Mouse (Mus musculus): Measurements from ENCODE around the gene Hectd1. TPM values are rescaled to one million over a fixed set of nuclear protein-coding genes. Genes with fewer than 3 reads are reported as not detected.

Gene Hectd1
- polyA plus RNA-seq, 1 experiment from 2014 or later, result 59.4 TPM

DNA sequence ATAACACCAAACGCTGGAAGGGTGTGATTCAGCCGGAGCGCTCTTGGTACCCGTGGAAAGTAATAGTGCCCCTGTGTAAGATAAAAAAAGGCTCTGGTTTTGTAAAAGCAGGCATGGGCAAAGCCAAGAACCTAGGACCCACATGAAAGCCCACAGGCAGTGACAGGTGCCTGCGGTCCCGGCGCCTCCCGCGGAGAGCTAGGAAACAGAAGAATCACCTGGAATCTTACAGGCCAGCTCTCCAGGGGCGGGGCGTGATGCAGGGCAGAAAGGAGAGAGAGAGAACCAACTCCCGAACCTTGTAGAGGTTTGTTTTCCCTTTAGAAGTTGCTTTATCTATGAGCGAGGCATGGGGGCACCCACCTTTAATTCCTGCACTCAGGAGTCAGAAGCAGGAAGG lies 2.6 kb upstream of the Hectd1 start:
- peak overlapping the region; percentile 77 for H3K4me2 ChIP-seq
- no peak for DNase-seq (ENCODE audit: low spot score)
- no peak for ATAC-seq (replicated peaks; ENCODE audit: low FRiP score)
- H3K27ac ChIP-seq (ENCODE audit: low read depth, low read length), result no peak overlapping the region; the same call in 1 of the 2 replicates
- H3K36me3 ChIP-seq (ENCODE audit: control insufficient read depth, insufficient read depth, low read length), result no peaks in the 10 kb centered on the region
- no peaks in the 10 kb centered on the region for H3K27me3 ChIP-seq (replicated peaks; ENCODE audit: control insufficient read depth, insufficient read depth, low read length)
- peaks cover 20% of the 10 kb centered on the region for H3K4me1 ChIP-seq (replicated peaks; ENCODE audit: control insufficient read depth, insufficient read depth, low read length)
- no peak overlapping the region for H3K4me3 ChIP-seq (ENCODE audit: low read depth, low read length)
- H3K9me3 ChIP-seq (ENCODE audit: control insufficient read depth, low read length), result no peaks in the 10 kb centered on the region
- no peak overlapping the region for H3K9ac ChIP-seq (ENCODE audit: low read depth, low read length)
- 82% methylated on average over 13 of the region's 13 CpGs for WGBS

DNA sequence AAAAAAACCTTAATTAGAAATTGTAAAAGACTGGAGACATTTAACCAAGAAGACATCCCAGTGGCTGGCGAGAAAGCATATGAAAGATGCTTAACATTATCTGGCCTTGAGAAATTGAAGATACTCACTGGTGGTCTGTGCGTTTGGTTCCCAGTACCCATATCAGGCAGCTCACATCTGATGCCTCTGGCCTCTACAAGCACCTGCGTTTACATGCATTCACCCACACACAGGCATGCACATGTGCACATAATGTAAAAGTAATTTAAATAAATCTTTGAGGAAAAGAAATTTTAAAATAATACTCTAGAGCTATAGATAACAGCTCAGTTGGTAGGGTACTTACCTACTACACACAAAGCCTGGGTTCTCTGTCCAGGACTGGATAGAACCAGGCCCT lies 2.0 kb upstream of the Hectd1 start:
- no peak for DNase-seq (ENCODE audit: low spot score)
- WGBS, result 58% methylated on average over 3 of the region's 3 CpGs
- Histone ChIP-seq H3K4me1 (replicated peaks; ENCODE audit: control insufficient read depth, insufficient read depth, low read length) (peaks cover 20% of the 10 kb centered on the region), H3K9ac (ENCODE audit: low read depth, low read length) (peak overlapping the region; percentile 99), H3K36me3 (ENCODE audit: control insufficient read depth, insufficient read depth, low read length) (peaks cover 3% of the 10 kb centered on the region; the same call in 1 of the 2 replicates), H3K4me3 (ENCODE audit: low read depth, low read length) (peak overlapping the region; percentile 89), H3K27me3 (replicated peaks; ENCODE audit: control insufficient read depth, insufficient read depth, low read length) (no peaks in the 10 kb centered on the region), H3K27ac (ENCODE audit: low read depth, low read length) (peak overlapping the region; percentile 100), H3K4me2 (peak overlapping the region; percentile 77), H3K9me3 (ENCODE audit: control insufficient read depth, low read length) (no peaks in the 10 kb centered on the region)
- ATAC-seq (replicated peaks; ENCODE audit: low FRiP score), result no peak

DNA sequence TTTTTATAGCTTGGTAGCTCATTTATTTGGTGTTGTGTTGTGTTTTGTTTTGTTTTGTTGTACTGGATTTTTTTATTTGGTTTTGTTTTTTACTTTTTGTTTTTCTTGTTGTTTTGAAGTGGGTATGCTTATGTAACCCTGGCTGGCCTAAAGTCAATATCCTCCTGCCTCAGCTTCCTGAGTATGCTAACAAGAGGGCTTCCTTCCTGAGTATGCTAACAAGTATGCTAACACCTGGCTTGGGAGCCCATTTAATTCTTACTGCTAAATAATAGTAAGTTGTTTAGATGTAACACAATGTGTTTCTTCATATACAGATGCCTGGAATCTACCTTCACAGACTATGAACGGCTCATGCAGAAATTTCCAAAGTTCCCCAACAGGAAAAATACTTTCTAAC lies 1.3 kb upstream of the Hectd1 start:
- no peaks in the 10 kb centered on the region for H3K27me3 ChIP-seq (replicated peaks; ENCODE audit: control insufficient read depth, insufficient read depth, low read length)
- no peaks in the 10 kb centered on the region for H3K9me3 ChIP-seq (ENCODE audit: control insufficient read depth, low read length)
- ATAC-seq (replicated peaks; ENCODE audit: low FRiP score), result no peak
- H3K9ac ChIP-seq (ENCODE audit: low read depth, low read length), result peak overlapping the region; percentile 99
- H3K4me2 ChIP-seq, result peak overlapping the region; percentile 77
- H3K4me3 ChIP-seq (ENCODE audit: low read depth, low read length), result peak overlapping the region; percentile 89
- no peak for DNase-seq (ENCODE audit: low spot score)
- H3K4me1 ChIP-seq (replicated peaks; ENCODE audit: control insufficient read depth, insufficient read depth, low read length), result peaks cover 20% of the 10 kb centered on the region
- WGBS, result 71% methylated on average over 1 of the region's 1 CpGs
- peaks cover 6% of the 10 kb centered on the region; the same call in 1 of the 2 replicates for H3K36me3 ChIP-seq (ENCODE audit: control insufficient read depth, insufficient read depth, low read length)
- peak overlapping the region; percentile 100 for H3K27ac ChIP-seq (ENCODE audit: low read depth, low read length)

DNA sequence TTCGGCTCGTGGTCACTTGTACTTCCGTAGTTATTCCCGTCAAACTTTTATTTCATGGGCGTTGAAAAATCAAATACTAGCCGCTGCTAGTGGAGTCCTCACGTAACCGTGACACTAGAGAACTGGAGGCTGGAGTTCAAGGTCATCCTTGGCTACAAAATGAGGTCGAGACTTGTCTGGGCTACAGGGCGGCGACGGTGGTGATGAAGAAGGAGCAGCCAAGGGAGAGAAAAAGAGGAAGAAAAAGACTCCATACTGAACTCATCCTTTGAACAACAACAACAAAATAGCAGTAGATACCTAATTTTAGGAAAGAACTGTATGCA lies 704 bp upstream of the Hectd1 start:
- H3K27me3 ChIP-seq (replicated peaks; ENCODE audit: control insufficient read depth, insufficient read depth, low read length), result no peaks in the 10 kb centered on the region
- no peaks in the 10 kb centered on the region for H3K9me3 ChIP-seq (ENCODE audit: control insufficient read depth, low read length)
- H3K27ac ChIP-seq (ENCODE audit: low read depth, low read length), result peak overlapping the region; percentile 100
- H3K4me1 ChIP-seq (replicated peaks; ENCODE audit: control insufficient read depth, insufficient read depth, low read length), result peaks cover 18% of the 10 kb centered on the region
- H3K9ac ChIP-seq (ENCODE audit: low read depth, low read length), result peak overlapping the region; percentile 99
- under 1% methylated on average over 12 of the region's 12 CpGs for WGBS
- peaks cover 6% of the 10 kb centered on the region; the same call in 1 of the 2 replicates for H3K36me3 ChIP-seq (ENCODE audit: control insufficient read depth, insufficient read depth, low read length)
- DNase-seq (ENCODE audit: low spot score), result no peak
- peak; percentile 27 for ATAC-seq (replicated peaks; ENCODE audit: low FRiP score)
- peak overlapping the region; percentile 89 for H3K4me3 ChIP-seq (ENCODE audit: low read depth, low read length)
- peak overlapping the region; percentile 77 for H3K4me2 ChIP-seq

DNA sequence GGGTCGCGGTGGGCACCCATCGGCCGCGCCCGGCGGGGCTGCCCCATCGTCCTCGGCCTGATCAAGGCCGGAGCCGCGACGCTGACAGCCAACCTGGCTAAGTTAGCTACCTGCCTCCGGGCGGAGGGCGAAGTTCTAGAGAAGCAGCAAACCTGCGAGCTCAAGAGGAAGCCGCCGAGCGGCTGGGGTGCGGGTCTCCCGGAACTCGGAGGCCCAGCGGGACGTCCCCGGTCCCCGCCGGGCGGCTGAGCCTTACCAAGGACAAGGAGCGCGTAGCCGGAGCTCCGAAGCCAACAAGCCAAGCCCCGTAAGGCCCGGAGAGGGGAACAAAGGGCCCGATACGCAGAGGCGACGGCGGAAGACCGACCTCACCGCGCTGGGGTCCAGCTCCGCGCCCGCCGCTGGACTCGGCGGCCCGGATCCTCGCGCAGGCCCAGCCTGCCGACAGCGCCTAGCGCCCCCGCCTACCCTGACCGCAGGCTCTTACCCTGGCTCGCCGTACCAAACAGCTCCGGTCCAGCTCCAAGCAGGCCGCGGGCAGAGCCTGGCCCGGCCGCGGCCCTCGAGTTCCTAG lies 533 bp downstream of the Hectd1 start:
- H3K4me2 ChIP-seq, result peak overlapping the region; percentile 64
- peak overlapping the region; percentile 100 for H3K27ac ChIP-seq (ENCODE audit: low read depth, low read length)
- H3K4me3 ChIP-seq (ENCODE audit: low read depth, low read length), result peak overlapping the region; percentile 89
- DNase-seq (ENCODE audit: low spot score) (no peak), ATAC-seq (replicated peaks; ENCODE audit: low FRiP score) (0 out of 2 replicates have a peak, but pooled peaks have one; percentile 9)
- no peaks in the 10 kb centered on the region for H3K27me3 ChIP-seq (replicated peaks; ENCODE audit: control insufficient read depth, insufficient read depth, low read length)
- under 1% methylated on average over 65 of the region's 66 CpGs for WGBS
- no peaks in the 10 kb centered on the region for H3K9me3 ChIP-seq (ENCODE audit: control insufficient read depth, low read length)
- H3K4me1 ChIP-seq (replicated peaks; ENCODE audit: control insufficient read depth, insufficient read depth, low read length), result peaks cover 18% of the 10 kb centered on the region
- H3K36me3 ChIP-seq (ENCODE audit: control insufficient read depth, insufficient read depth, low read length), result peaks cover 16% of the 10 kb centered on the region
- peak overlapping the region; percentile 99 for H3K9ac ChIP-seq (ENCODE audit: low read depth, low read length)

DNA sequence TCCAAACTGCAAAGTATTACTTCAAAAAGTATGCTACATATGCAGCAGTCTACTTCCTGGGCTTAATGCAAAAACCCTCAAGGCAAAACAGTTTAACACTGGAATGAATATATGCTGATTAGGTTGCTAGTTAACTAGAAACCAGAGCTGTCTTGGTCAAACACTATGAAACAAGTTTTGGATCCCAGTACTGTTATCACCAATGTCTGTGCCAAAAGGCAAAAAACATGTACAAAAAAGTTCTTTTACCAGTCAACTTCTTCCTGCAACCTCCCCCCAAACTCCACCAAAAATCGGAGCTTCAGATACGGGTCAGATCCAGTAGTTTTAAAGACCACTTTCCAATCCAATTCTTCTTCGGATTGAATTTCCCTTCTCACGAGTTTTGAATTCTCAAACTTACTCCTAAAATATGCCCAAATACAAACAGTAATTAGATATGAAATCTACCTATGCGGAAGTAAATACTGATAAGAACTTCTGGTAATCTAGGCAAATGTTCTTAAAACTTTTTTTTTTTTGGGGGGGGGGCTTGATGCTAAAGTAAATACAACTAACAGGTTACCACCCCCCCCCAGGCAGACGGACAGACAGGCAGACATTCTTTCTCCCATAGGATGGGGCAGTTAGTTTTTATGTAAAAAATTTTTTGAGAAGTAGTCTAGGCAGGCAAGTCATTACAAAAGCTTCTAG lies 1.2 kb downstream of the Hectd1 start:
- Histone ChIP-seq H3K9ac (ENCODE audit: low read depth, low read length) (peak overlapping the region; percentile 99), H3K9me3 (ENCODE audit: control insufficient read depth, low read length) (no peaks in the 10 kb centered on the region), H3K27me3 (replicated peaks; ENCODE audit: control insufficient read depth, insufficient read depth, low read length) (no peaks in the 10 kb centered on the region), H3K4me3 (ENCODE audit: low read depth, low read length) (peak overlapping the region; percentile 89), H3K4me1 (replicated peaks; ENCODE audit: control insufficient read depth, insufficient read depth, low read length) (peaks cover 18% of the 10 kb centered on the region), H3K4me2 (peak overlapping the region; percentile 64), H3K36me3 (ENCODE audit: control insufficient read depth, insufficient read depth, low read length) (peaks cover 16% of the 10 kb centered on the region), H3K27ac (ENCODE audit: low read depth, low read length) (peak overlapping the region; percentile 100)
- DNase-seq (ENCODE audit: low spot score) (no peak), ATAC-seq (replicated peaks; ENCODE audit: low FRiP score) (no peak)
- WGBS, result 12% methylated on average over 6 of the region's 6 CpGs

DNA sequence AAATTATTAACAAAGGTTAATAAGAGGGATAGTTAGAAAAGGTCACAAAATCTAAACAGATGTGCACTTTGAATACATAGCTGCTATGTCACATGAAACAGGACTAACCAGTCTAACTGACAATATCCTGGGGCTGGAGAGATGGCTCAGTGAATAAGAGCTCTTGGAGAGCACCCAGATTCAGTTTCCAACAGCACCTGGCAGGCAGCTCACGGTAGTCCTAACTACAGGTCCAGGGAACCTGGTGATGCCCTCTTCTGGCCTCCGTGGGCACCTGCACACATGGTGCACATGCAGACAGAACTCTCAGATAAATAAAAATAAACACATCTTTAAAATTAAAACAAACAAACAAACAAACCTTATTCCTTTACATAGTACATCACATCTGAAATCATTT lies 4.0 kb downstream of the Hectd1 start:
- no peak for DNase-seq (ENCODE audit: low spot score)
- Histone ChIP-seq H3K4me1 (replicated peaks; ENCODE audit: control insufficient read depth, insufficient read depth, low read length) (peaks cover 15% of the 10 kb centered on the region), H3K27me3 (replicated peaks; ENCODE audit: control insufficient read depth, insufficient read depth, low read length) (no peaks in the 10 kb centered on the region), H3K27ac (ENCODE audit: low read depth, low read length) (no peak overlapping the region), H3K4me2 (no peak overlapping the region), H3K9me3 (ENCODE audit: control insufficient read depth, low read length) (no peaks in the 10 kb centered on the region), H3K9ac (ENCODE audit: low read depth, low read length) (no peak overlapping the region), H3K36me3 (ENCODE audit: control insufficient read depth, insufficient read depth, low read length) (peaks cover 16% of the 10 kb centered on the region), H3K4me3 (ENCODE audit: low read depth, low read length) (no peak overlapping the region)
- no peak for ATAC-seq (replicated peaks; ENCODE audit: low FRiP score)
- 69% methylated on average over 2 of the region's 2 CpGs for WGBS

DNA sequence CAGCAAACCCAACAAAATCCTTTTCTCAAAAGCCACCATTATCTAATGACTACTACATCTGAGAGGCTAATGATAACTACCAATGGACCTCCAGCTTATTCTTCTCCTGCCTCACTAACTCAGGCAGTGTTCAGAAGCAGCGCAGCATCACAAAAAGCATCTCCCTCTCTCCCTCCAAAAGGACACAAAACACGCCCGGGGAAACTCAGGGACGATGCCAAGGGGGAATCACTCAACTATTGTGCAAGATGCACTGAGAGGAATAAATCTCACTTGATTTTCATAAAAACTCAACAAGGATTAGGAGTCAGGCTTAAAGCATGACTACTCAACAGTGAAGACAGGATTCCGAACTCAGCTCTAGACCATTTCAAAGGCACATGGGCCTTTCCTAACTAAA lies 6.0 kb downstream of the Hectd1 start:
- Histone ChIP-seq H3K27ac (ENCODE audit: low read depth, low read length) (no peak overlapping the region; the same call in 1 of the 2 replicates), H3K4me2 (peak overlapping the region; percentile 13; the same call in 1 of the 2 replicates), H3K9ac (ENCODE audit: low read depth, low read length) (no peak overlapping the region), H3K27me3 (replicated peaks; ENCODE audit: control insufficient read depth, insufficient read depth, low read length) (no peaks in the 10 kb centered on the region), H3K4me1 (replicated peaks; ENCODE audit: control insufficient read depth, insufficient read depth, low read length) (peaks cover 28% of the 10 kb centered on the region), H3K36me3 (ENCODE audit: control insufficient read depth, insufficient read depth, low read length) (peaks cover 19% of the 10 kb centered on the region), H3K4me3 (ENCODE audit: low read depth, low read length) (no peak overlapping the region), H3K9me3 (ENCODE audit: control insufficient read depth, low read length) (no peaks in the 10 kb centered on the region)
- ATAC-seq (replicated peaks; ENCODE audit: low FRiP score) (no peak), DNase-seq (ENCODE audit: low spot score) (no peak)
- WGBS, result 92% methylated on average over 5 of the region's 5 CpGs

DNA sequence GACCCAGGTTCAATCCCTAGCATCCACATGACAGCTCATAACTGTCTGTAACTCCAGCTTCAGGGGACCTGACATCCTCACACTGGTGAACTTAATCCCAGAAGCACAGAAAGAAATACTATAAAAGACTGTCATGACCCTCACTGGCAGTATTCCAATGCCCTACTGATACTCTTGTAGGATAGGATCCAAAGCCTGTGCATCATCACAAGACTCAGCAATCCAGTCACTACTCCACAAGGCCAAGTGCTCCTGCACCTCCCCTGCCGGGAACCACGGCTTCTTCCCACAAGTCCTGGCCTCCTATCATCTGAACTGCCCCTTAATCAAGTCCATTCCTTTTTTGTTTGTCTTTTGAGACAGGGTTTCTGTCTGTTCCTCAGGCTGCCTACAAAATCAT lies 6.5 kb downstream of the Hectd1 start:
- H3K27ac ChIP-seq (ENCODE audit: low read depth, low read length), result peak overlapping the region; percentile 15; the same call in 1 of the 2 replicates
- DNase-seq (ENCODE audit: low spot score), result no peak

More for the DNA sequence above, 6.5 kb downstream of the Hectd1 start:
- H3K9me3 ChIP-seq (ENCODE audit: control insufficient read depth, low read length), result no peaks in the 10 kb centered on the region
- peaks cover 32% of the 10 kb centered on the region for H3K4me1 ChIP-seq (replicated peaks; ENCODE audit: control insufficient read depth, insufficient read depth, low read length)
- peaks cover 19% of the 10 kb centered on the region for H3K36me3 ChIP-seq (ENCODE audit: control insufficient read depth, insufficient read depth, low read length)
- 70% methylated on average over 2 of the region's 2 CpGs for WGBS
- no peak overlapping the region for H3K4me3 ChIP-seq (ENCODE audit: low read depth, low read length)
- no peak for ATAC-seq (replicated peaks; ENCODE audit: low FRiP score)
- peak overlapping the region; percentile 13; the same call in 1 of the 2 replicates for H3K4me2 ChIP-seq
- H3K27me3 ChIP-seq (replicated peaks; ENCODE audit: control insufficient read depth, insufficient read depth, low read length), result no peaks in the 10 kb centered on the region
- no peak overlapping the region for H3K9ac ChIP-seq (ENCODE audit: low read depth, low read length)
